Mouse (Mus musculus) CD4-positive, CD25-positive, alpha-beta regulatory T cell, adult 2 months (primary cell): ENCODE data around the gene Mphosph10.

Experiments
- DNase-seq: peaks from one replicate; pipeline ENCODE4 v3.0.0-alpha.2; 2012; ENCODE audit warnings: low read depth, low spot score

Gene Mphosph10

DNA sequence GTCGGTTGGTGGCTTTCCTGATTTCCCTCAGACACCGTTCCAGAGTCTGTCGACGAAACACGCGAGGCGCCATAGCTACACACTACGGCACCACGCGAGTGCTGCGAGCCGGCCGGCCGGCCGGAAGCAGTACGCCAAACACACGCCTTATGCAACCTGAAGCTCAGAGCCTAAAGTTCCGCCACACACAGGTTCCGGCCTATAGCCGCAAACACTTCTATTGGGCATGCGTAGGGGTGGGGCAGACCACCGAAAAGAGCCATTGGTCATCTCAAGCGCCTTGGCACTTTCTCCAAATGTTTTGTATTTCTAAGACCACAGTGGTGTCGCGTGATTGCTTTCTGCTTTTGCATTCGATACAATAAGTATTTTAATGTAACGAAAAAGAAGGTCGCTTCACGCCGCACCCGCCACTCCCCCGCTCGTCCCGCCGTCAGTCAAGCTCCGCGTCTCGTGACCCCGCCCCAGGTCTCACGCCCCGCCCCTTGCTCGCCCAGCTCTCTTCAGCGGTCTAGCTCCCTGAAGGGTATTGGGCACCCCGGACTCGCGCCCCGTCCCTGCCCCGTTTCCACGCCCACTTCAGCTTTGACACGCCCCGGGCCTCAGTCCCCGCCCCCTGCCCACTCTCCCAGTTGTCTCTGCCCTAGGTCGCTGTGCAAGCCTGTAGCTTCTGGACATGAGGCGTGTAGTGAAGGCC is at the start of gene Mphosph10, which contains the start of gene Mcee:
Mphosph10 (minus strand) TSS at position 147 of the 697 bp plus-strand sequence.
Mcee (plus strand) TSS at position 486 of the 697 bp plus-strand sequence.
- peak; percentile 98 for DNase-seq

DNA sequence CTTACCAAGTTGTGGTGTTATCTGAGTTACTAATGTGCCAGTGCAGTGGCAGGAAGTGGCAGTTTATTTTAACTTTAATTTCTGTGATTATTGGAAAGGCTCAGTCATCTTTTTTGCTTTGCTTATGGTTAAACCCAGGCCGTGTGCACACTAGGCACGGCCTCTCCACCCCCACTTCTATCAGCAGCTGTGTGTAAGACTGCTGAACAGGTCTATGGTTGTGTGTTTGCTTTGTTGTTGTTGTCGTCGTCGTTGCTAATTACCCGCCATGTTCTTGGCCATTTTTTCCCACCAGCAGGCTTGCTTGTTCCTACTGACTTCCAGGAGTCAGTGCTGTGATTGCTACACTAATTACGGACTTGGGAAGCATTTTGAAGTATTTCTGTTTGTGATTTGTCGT is 48.5 kb upstream of the Mphosph10 start:
- no peak for DNase-seq

DNA sequence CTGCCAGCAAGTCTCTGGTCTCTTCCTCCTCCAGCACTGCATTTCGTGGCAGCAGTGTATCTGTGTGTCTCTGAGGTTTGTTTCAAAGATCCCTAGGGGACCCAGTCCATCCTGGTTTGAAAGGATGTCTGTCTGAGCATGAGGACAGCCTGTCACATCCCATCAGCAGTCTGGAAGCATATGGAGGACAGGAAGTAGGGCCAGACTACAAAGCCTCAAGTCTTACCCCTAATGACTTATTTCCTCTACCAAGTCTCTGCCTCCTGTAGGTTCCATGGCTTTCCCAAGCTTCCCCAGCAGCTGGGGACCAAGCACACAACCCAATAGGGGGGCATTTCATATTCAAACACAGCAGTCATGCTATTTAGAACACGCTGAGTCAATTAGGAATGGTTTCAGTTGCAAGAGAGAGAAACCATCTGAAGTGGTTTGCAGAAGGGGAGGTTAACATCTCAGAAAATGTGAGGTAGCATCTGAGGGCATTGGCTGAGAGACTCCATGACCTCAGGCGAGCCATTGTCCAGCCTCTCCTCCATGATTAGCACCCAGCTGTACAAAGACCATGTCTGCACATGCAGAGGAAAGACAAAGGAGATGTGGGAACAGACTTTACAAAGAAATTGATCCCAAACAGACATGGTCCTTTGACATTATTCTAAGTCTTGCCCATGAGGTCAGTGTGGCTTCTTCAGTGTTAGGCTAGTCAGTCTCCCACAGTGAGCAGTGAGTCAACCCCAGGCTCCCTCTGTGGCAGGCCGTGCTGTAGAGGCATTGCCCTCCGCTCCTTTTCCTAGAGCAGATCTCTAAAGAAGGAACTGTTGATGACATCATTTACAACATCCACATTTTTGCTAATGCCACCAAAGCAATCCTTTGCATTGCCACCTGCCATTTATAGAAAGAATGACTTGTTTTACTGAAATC is 47.8 kb upstream of the Mphosph10 start:
- DNase-seq, result no peak

DNA sequence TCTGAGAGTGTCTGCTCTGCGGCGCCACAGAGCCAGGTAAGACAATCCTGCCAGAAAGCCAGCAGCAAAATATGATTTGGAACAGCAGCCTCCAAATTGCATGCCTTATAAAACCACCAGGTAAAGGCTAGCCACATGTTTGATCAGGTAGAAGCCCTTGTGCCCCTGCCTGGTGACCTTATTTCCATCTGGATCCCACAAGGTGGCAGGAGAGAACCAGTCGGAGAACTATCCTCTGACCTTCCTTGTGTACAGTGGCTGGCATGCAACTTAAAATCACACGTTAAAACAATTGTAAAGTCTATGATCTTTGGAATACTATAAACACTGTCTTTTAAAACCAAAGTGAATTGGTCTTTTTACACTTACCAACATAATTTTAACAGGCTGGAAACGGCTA is 32.8 kb upstream of the Mphosph10 start:
- no peak for DNase-seq

DNA sequence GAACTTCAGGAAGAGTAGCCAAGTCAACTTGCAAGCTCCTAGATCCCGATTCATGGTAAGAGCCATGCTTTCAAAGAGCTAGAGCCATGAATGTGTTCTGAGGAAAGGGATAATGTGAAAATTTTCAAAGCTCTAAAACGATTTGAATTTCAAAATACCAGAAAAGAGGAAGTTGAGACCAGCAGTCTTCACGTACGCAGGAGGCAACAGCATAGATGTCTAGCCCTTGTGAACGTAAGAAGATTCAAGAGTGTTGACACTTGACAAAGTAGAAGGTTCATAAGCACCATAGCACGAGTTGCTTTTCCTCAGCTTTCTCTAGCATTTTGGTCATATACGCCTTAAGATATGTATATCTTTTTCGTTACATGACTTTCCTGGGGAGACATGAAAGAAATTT is 11.9 kb upstream of the Mphosph10 start:
- no peak for DNase-seq

DNA sequence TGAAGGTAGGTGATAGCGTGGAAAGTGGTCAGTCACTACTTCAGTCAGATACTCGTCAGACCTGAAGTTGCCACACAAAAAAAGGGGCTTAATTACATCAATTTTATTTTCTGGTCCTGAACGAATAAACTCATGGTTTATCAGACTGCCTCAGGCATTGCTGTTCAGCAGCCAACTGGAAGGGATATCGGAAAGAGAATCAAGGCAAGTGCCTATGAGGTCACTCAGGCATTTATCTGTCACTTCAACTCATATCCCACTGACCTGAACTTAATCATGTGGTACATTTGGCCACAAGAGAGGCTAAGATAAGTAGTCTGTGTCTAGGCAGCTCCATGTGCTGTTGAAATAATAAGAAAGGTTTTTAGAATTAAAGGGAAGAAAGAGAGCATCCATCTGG is 10.4 kb upstream of the Mphosph10 start:
- no peak for DNase-seq

DNA sequence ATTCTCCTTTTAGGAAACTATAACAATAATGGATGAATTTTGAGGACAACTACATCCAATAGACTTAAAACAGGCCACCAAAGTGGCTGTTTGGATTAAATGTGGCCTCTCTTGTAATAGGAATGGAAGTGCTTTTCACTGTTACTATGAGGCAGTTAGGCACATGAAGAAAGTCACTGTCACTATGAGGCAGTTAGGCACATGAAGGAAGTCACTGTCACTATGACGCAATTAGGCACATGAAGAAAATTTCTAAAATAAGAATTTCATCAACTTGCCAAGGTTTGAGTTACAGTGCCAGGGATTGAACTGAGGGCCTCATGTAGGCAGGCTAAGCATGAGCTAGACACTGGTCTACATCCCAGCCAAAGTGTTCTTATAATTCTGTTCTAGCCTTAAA is 8.7 kb upstream of the Mphosph10 start:
- DNase-seq, result no peak

DNA sequence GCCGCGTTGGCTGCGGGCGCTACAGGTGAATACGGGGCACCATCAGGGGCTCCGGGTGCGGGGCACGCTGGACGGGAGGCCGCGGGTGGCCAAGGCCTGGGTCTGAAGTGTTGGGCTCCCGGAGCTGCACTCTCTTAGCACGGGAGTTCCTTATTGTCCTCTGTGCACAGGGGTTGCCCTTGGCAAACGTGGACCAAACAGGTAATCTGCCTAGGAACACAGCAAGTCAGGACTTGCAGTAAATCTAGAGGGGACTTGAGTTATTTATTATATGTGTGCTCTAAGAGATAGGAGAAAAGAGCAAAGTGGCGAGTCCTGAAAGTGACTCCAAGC is 717 bp upstream of the Mphosph10 start:
- no peak for DNase-seq

DNA sequence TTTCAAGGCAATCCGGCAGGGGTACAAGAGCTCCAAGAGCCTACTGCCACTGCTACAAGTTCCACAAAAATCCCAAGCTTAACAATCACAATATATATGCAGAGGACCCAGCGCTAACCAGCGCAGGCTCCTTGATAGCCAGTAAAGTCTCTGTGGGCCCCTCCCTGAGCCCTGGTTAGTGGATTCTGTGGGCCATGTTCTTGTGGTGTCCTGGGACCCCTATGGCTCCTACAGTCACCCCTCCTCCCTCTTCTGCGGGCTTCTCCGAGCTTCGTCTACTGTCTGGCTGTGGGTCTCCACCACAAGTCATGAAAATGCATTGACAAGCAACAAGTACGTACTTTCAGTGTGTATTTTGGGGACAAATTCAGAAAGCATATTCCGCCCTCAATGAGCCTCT is 589 bp downstream of the Mphosph10 start:
- peak; percentile 24 for DNase-seq

DNA sequence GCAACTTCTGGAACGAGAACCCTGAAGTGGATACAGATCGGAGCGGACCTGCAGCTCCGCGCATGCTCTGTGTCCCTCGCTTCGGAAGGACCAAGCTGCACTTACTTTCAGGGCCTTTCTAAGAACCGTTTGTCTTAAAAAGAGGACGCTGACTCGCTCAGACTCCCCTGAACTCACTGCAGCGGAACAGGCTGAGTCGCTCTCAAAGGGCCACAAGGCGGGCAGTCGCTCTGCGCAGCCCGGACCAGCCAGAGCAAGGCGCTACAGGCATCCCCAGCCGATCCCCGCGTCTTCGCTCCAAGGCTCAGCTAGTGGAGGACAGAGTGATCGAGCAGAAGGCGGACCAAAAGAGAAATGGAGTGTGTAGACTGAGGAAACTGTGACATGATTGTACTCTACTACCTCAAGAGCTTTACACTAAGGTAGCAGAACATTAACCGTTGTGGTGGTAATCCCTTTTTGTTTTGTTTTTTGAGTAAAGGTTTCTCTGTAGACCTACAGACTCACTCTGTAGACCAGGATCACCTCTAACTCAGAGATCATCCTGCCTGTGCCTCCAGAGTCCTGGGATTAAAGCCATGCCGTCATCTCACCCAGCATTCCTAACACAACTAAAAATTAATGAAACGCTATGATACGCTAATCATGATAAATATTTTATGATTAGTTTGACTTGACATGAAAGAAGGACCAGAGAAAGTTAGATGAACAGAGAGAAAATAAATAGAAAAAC is 18.1 kb downstream of the Mphosph10 start, which contains the start of gene Fan1:
Fan1 (minus strand) TSS at position 266 of the 733 bp plus-strand sequence.
- DNase-seq, result peak; percentile 92

DNA sequence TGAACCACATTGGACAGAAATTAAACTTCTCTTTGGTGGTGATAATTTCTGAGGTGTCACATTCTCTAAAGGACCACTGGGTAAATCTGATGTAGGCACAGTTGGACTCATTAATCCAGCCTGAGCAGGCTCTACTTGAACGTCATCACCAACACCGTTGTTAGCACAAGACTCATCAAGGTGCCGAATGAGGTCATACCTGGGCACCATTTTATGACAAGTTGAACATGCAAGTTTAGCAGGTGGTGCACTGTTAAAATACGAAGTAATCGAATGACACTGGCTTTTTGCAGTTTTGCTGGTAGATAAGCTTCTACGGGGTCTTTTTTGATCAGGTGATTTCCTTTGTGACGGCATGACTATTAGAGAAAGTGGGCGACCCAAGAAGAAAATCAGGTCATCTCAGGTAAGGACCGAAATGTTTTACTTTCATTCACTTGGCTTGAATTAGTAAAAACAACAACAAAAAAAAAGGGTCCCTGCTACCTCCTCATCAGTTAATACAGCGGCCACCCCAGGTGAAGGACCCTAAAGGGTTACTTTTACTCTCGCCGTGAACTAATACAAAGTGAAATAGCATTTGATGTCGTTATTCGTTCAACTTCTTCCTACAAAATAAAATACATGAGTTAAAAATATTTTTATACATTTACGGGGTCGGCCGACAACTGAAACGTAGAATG is 18.8 kb downstream of the Mphosph10 start:
- peak; percentile 62 for DNase-seq

DNA sequence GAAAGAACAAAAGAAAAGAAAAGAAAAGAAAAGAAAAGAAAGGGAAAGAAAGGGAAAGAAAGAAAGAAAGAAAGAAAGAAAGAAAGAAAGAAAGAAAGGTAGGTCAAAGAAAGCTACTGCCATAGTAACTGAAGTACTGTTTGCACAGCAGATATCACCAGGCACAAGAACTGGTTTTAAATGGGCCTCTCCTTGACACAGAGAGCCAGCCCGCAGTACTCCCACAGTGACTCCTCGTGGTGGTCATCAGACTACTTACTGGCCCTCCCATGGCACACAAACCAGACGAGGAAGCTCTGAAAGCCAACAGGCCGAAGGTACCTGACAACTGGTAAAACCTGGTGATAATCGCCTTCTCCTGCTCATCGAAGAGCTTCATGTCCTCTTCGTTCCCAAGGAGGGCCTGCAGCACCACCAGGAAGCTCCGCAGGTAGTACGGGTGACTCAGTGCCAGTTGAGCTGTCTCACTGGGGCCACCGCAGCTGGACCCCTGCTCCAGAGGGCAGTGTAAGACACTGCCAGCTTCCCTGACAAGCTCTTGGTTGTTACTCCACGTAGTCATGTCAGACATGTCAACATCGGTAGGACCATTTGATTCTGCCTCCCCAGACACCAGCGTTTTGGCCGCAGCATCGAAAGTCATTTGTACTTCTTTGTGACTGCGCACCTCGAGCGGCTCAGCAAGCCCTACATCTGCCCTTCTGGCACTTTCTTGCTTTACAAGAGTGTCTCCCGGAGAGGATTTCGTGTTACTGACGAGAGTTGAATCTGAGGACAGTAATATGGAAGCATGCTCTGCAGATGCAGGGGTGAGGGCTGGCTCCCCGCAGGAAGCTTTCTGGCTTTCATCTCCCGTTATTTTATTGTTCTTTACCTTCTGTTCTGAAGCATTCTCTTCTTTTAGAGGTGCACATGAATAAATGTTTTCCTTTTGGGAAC is 19.9 kb downstream of the Mphosph10 start:
- no peak for DNase-seq

DNA sequence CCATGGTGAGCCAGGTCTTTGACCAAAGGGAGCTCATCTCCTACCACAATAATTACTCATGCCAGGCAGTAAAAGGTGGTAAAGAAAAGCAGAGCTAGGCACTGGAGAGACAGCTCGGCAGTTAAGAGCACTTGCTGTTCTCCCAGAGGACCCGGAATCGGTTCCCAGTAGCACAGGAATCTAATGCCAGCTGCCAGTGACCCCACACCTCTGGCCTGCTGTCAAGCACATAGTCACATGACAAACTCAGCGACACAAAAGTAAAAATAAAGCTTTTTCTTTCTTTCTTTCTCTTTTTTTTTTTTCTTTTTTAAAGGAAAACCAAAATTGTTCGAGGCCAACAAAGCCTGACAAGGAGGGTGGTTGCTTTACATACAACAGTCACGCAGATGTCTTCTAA is 22.2 kb downstream of the Mphosph10 start:
- no peak for DNase-seq

DNA sequence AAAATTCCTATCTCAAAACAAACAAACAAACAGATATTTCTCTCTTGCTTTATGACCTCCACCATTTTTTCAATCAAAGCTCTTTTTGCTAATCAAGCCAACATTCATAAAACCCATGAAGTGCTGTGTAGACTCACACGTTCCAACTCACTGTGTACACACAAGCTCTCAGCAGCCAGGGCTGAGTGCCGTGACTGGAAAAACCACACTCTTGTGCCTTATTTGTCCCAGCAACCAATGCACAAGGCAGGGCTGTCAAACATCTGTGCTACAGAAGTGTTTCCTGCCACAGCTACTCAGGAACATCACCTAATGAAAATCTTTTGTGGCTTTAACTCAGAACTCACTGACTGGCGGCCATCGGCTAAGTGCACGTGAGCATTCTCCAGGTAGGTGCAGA is 26.2 kb downstream of the Mphosph10 start:
- no peak for DNase-seq

DNA sequence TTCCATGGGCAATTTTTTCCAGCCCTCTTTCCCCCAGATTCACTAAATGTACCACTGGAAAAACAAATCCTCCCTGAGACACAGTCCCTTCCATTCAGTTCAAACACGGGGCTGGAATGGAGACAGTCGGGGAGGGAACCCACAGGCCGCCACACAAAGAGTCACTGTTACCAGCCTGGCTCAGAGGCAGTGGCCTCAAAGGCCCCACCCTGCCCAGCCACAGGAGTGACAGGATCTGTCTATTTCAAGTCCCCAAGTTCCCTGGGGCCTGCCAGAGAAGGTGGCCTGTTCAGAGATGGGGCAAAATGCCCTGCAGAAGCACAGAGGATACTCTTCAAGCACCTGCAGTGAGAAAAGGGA is 31.5 kb downstream of the Mphosph10 start:
- no peak for DNase-seq

DNA sequence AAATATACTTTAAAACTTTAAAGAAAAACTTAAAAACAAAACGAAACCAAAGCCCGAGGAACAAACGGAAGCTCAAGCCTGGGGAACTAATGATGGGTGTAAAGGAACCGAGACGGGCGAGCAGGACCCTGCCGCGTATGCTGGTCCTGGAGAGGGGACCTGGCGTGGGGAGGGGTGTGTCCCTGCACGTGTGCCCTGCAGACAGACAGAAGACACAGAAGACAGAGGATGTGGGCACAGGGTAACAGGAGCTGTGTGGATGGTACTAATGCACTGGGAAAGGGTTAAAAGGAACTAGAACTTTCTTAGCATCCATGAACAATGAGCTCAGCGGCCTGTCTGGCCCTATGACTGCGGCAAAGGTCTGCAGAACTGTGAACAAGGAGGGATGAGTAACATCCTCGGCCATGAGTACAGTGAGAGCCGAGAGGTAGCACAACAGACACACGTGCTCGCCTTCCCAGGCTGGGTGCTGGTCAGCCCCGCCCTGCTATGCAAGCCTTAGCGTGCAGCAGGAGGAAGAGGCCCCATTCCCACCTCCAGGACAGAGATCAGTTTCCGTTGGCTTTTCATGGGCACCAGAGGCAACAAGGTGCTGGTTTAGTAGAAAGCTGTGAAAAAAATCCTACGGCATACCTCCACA is 32.0 kb downstream of the Mphosph10 start:
- no peak for DNase-seq

DNA sequence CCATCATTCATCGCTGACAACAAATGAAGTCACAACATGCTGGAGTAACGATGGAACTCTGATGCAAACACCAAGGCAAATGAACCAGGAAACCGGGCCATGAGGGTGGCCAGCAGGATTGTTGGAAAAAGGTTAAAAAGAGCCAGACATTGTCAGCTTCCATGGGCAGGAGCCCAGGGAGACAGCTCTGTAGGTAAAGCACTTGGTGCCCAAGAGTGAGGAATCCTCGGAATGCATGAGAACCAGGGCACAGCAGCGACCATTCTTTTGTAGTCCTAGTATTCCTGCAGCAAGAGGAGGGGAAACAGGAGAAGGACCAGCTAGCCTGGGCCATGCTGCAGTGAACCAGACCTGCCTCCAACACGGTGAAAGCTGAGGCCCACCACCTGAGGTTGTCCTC is 33.4 kb downstream of the Mphosph10 start:
- no peak for DNase-seq

DNA sequence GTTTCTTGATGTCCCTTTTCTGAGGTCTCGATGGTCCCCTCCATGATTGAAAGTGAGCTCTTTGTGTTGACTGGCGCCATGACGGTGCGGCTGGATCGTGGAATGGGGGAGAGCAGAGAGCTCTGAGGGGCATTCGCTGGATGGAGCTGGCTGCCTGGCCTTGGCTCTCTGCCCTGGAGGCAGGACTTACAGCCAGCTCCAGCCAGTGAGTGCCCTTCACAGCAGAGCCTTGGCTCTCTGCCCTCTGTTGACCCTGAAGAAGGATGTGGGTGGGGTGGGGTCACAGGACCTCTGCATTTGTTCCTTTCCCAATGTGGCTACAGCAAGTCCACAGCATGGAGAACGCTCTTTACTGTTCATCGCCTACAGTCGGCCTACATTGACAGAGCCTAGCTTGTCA is 34.7 kb downstream of the Mphosph10 start:
- no peak for DNase-seq

DNA sequence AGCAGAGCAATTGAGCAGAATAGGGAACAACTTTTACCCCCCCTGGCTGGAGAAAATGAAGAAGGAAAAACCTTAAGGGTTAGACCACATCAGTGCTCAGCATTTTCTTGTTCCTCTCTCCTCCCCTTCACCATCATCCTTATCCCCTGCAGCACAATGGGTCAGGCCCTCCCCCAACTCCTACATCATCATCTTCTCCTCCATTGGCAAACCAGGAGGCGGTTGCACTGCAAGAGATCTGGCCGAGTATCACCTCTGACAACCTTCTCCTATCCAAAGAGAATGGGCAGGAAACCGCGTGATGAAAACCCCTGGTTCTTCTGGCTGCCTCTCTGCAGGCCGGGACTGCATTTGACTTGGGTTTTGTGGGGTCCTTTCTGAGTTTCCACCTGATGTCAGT is 35.4 kb downstream of the Mphosph10 start:
- no peak for DNase-seq

DNA sequence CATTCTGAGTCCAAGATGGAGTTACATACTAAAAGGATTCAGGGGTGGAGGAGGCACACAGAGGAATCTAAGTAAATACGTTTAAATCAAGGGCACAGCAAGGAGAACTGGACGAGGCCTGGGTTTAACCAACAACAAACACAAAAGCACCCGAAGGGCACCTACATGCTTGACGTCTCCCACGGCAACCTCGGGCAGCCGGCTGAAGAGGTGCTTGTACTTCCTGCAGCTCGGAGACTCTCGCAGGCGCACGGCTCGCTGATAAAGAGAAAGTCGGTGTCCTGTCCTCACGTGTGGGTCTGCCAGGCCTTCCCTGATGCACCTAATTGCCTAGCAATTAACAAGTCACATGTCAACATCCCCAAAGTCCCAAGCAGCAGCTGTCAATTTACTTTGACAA is 37.9 kb downstream of the Mphosph10 start:
- DNase-seq, result no peak
